Mouse (Mus musculus) ES-E14 (cell line): ENCODE measurements around the gene Tcn2.
"Not testable (repeated sequence)": the region's sequence is repeated elsewhere in the genome, so short reads cannot be mapped to it uniquely, and the experiment has no call there.

Source experiments
- CHD2 ChIP-seq: IDR thresholded peaks from 2 replicates; pipeline ENCODE4 v1.6.1; 2014; ENCODE audit warnings: mild to moderate bottlenecking, low read depth, low read length, inconsistent platforms
- HCFC1 ChIP-seq: IDR thresholded peaks from 2 replicates; pipeline ENCODE4 v1.6.1; 2012; ENCODE audit warnings: low read length, inconsistent platforms, borderline replicate concordance; ENCODE audit not compliant: insufficient read depth
- ZC3H11A ChIP-seq: IDR thresholded peaks from 2 replicates; pipeline ENCODE4 v1.6.1; 2012; ENCODE audit warnings: low read depth, mild to moderate bottlenecking, inconsistent platforms, low read length, borderline replicate concordance

GRCm38 (mm10) chr11:3955371-3955770, 23.4 kb upstream of the Tcn2 start:
- not testable (repeated sequence) for TF ChIP-seq HCFC1, ZC3H11A, CHD2
